Mouse (Mus musculus) embryonic stem cell, embryonic (primary cell): ENCODE results near the gene Uba2.
"Not testable (repeated sequence)": the region's sequence is repeated elsewhere in the genome, so short reads cannot be mapped to it uniquely, and the experiment has no call there.

Source experiments
- CTCF ChIA-PET, 4 experiments: fragments of 300-600 bp in 2 of 4; fragments of 350-600 bp in 2 of 4; sonication (Branson Sonifier 250); formaldehyde crosslinking; loops; one replicate each; lab custom pipeline; 2022; ENCODE audit warnings: inconsistent platforms in 2 of 4; lab: Charles Lee
- POLR2A ChIA-PET, 4 experiments: fragments of 300-600 bp in 2 of 4; fragments of 350-600 bp in 2 of 4; sonication (Branson Sonifier 250); formaldehyde crosslinking; loops; one replicate each; lab custom pipeline; 2022; ENCODE audit warnings: antibody characterized with exemption in 4 of 4, inconsistent platforms in 1 of 4; lab: Charles Lee

Uba2 gene

DNA sequence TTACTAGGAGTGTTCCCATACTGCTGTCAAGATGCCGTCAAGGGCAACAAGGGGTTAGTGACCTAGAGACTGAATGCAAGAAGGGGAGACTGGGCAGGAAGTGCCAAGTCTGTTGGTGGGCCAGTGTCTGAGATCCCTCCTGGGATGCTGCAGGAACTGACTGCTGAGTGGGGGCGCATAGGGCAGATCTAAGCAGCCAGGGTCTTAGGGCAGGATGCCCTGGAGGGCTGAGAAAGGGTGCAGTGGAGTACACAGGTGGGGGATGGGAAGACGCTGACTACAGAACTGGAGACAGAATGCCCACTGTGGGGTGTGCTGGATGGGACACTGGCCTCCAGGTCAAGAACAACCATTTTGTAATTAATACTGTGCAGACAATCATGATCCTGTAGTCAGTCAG, 14.4 kb upstream of the Uba2 start:
- CTCF ChIA-PET, result interaction anchor here in 2 of 4 experiments (0.8 to 1.7 kb wide), 5 partner anchors 12 to 19 kb away, joined by 3 to 8 read pairs (median 5); partner anchors contain the start of gene Uba2 (in 1 of the 2)
- POLR2A ChIA-PET, result interaction anchor here in 3 of 4 experiments (0.5 to 1.6 kb wide), 10 partner anchors 13 to 61 kb away, joined by 3 to 16 read pairs (median 4); partner anchors contain the start of gene Uba2 (in 2 of the 3)

DNA sequence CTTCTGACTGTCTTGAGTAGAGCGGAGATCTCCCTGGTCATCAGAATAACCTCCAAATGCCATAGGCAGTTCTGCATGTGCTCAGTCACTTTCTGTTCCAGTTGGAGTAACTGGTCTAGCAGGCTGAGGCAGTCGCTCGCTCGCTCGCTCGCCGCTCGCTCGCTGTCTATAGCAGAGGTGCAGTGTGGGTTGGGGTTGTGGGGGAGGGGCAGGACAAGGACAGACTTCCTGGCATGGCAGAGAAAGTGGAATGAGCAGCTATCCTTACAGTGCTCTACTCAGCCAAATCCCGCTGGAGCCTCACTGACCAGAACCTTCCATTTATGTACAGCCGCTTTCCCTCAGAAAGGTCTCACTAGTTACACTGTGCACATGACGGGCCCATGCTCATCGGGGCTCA, 14.0 kb upstream of the Uba2 start:
- POLR2A ChIA-PET, result interaction anchor here in 3 of 4 experiments (0.5 to 1.6 kb wide), 16 partner anchors 9 to 178 kb away, joined by 3 to 16 read pairs (median 4); partner anchors contain the start of gene Uba2 (in 3 of the 3)
- CTCF ChIA-PET, result interaction anchor here (0.6 to 1.7 kb wide), 10 partner anchors 11 to 195 kb away, joined by 3 to 13 read pairs (median 4); partner anchors contain the start of gene Uba2 (in 1 of the 4)

DNA sequence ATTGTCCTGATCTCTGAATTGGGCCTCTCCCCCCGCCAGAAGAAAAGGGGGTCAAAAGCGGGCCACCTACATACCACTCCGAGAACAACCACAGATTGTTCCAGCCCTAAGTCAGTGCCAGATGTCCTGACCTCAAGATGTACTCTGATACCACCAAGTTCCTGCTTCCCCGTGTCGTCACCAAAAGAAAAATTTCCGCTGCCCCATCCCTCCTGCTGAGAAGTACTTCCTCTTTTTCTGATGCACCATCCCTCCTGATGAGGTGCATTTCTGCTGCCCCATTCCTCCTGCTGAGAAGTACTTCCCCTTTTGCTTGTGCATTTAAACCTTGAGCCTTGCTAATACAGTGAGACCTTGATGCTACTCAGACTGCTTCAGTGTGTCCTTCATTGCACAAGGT, 6.8 kb upstream of the Uba2 start:
- CTCF ChIA-PET, result interaction anchor here in 1 of 4 experiments (0.5 kb wide), 1 partner anchor 10 kb away, joined by 3 read pairs; no protein-coding TSS in a partner anchor
- POLR2A ChIA-PET, result not testable (repeated sequence)

DNA sequence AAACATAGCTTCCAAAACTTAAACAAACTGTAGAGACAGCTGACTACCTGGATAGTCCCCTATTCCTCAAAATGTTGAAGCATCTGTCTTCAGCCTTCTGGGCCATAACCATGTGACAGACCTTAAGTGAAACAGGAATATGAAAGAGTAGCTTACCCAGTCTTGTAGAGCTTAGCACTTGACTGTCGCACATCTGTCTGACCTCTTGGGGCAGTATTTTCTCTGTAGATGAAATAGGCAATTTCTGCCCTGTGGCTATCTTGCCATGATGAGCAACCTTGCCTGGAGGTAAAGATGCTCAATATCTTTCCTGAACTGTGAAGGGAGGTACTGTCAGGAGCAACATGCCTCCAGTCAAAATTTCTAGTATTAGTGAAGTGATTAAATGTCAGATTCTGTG, 2.9 kb upstream of the Uba2 start:
- ChIA-PET CTCF (interaction anchor here in 2 of 4 experiments (0.6 to 0.8 kb wide), 2 partner anchors 11 to 73 kb away, joined by 3 to 5 read pairs; no protein-coding TSS in a partner anchor), POLR2A (interaction anchor here in 2 of 4 experiments (0.5 to 4.6 kb wide), 6 partner anchors 22 to 250 kb away, joined by 3 to 50 read pairs (median 4); partner anchors contain the start of gene Pdcd2l (in 1 of the 2))

DNA sequence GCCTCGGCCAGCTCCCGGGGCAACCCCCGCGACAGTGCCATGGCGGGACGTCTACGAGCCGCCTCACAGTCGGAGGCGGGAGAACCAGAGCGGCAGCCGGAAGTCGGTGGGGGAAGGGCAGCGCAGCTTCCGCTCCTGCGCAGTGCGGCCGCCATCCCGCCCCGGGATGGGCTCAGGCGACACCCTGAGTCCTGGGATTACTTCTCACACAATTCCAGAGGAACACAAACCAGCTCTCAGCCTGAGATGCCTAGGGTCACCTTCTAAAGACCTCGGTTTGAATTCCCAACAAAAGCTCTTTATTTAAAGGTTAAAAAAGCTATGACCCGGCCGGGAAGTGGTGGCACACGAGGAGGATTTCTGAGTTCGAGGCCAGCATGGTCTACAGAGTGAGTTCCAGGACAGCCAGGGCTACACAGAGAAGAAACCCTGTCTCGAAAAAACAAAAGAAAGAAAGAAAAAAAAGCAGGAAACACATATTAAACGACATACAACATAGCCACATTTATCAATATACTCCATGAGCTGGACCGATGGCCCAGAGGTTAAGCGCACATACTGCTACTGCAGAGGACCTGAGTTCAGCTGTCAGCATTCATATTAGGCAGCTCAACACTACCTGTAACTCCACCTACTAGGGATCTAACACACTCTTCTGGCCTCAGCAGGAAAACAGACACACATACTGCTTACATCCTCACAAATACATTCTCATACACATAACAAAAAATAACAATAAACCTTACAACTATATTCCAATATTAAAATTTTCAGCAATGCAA, 738 bp downstream of the Uba2 start:
- POLR2A ChIA-PET, result interaction anchor here (0.7 to 7.6 kb wide), 65 partner anchors 8 to 402 kb away, joined by 3 to 50 read pairs (median 5); partner anchors contain the start of genes Pdcd2l (in 4 of the 4), Gpi1 (in 3 of the 4) and Wtip (in 1 of the 4)
- CTCF ChIA-PET, result interaction anchor here in 2 of 4 experiments (0.5 to 2.0 kb wide), 8 partner anchors 15 to 304 kb away, joined by 3 to 8 read pairs (median 3); partner anchors contain the start of gene Pdcd2l (in 1 of the 2)

DNA sequence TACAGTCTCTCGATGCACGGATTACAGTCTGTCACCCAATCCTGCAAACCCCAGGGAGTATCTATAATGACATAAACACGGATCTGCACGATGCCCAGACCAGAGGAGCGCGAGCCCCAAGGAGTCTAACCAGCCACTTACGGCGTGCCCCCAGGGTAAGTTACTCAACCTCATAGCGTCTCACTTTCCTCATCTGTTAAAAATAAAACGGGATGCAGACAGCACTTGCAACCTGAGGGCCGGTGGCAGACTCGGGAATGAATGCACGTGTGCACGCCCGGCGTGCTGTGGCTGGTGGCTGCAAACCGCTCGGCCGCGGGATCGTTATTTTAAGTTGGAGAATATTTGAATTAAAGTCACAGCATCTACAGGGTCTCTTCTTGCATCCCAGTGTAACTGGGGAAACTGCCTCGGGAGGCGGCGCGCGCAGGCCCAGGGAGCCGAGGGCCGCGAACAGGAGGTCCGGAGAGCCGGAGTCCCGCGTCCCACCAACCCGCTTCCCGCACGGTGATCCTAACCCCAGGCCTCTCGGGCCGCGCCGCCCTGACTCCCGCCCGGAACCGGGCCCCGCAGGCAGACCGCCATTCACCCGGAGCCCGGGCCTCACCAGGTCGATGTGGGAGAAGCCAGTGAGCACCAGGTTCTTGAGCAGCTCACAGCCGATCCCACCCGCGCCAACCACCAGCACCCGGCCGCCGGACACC, 1.5 kb downstream of the Uba2 start:
- CTCF ChIA-PET, result interaction anchor here in 2 of 4 experiments (0.5 to 1.6 kb wide), 6 partner anchors 14 to 304 kb away, joined by 3 to 7 read pairs (median 3); partner anchors contain the start of gene Pdcd2l (in 1 of the 2)
- POLR2A ChIA-PET, result interaction anchor here (0.7 to 7.6 kb wide), 47 partner anchors 8 to 402 kb away, joined by 3 to 50 read pairs (median 5); partner anchors contain the start of genes Pdcd2l (in 4 of the 4), Gpi1 (in 2 of the 4) and Wtip (in 1 of the 4)

DNA sequence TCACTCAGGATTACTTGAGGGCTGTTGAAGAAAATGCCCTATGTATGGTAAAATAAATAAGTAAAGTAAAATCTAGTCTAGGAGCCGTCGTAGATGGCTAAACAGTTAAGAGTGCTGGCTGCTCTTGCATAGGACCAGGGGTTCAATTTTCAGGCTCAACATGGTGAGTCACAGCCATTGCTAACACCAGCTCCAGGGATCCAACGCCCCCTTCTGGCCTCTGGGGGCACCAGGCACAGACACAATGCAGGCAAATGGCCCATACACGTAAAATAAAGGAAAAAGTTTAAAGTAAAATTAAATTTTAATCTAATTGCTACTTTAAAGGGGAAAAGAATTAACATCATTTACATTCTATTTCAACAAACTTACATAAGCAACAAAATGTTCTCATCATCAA, 2.5 kb downstream of the Uba2 start:
- ChIA-PET POLR2A (interaction anchor here in 3 of 4 experiments (1.0 to 7.6 kb wide), 9 partner anchors 9 to 34 kb away, joined by 3 to 46 read pairs (median 4); partner anchors contain the start of gene Pdcd2l (in 2 of the 3)), CTCF (interaction anchor here (0.6 to 1.3 kb wide), 5 partner anchors 9 to 177 kb away, joined by 3 to 5 read pairs (median 3); partner anchors contain the start of gene Gpi1 (in 1 of the 4))

DNA sequence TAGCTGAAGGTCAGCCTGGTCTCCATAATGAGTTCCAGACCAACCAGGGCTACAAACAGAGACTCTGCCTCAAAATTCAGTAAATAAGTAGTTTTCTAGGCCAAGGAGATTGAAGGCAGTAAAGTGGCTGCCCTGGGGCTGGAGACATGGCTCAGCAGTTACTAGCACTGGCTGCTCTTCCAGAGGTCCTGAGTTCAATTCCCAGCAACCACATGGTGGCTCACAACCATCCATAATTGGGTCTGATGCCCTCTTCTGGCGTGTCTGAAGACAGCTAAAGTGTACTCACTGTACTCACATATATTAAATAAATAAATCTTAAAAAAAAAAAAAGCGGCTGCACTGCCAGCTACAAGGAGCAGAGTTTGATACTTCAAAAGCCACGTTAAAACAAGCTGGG, 3.4 kb downstream of the Uba2 start:
- ChIA-PET CTCF (interaction anchor here in 3 of 4 experiments (0.6 to 2.2 kb wide), 8 partner anchors 9 to 1279 kb away, joined by 3 to 8 read pairs (median 4); partner anchors contain the start of gene Gpi1 (in 1 of the 3)), POLR2A (interaction anchor here (0.6 to 7.6 kb wide), 14 partner anchors 8 to 104 kb away, joined by 3 to 46 read pairs (median 4); partner anchors contain the start of gene Pdcd2l (in 1 of the 4))

DNA sequence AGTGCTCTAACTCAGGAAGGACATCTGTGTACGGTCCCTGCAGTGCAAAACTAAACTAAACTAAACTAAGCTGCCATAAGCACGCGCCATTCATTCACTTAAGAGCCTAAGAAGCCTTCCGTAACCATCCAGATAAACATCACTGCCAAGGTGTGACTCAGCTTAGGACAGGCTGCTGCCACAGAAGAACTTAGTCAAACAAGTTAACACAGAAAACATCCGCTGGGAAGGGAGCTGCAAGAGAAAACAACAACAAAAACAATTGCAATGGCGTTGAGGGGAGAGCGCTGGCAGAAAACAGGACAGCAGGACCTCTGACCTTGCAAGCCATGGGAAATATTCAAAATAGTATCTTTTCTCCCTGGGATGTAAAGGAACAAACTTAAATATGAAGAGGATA, 4.7 kb downstream of the Uba2 start:
- CTCF ChIA-PET, result interaction anchor here (0.6 to 2.2 kb wide), 5 partner anchors 9 to 32 kb away, joined by 4 to 8 read pairs (median 6); partner anchors contain the start of gene Pdcd2l (in 1 of the 4)
- POLR2A ChIA-PET, result interaction anchor here (0.5 to 7.6 kb wide), 15 partner anchors 9 to 1262 kb away, joined by 3 to 46 read pairs (median 4); partner anchors contain the start of genes Gpi1 (in 1 of the 4) and Pdcd2l (in 1 of the 4)

DNA sequence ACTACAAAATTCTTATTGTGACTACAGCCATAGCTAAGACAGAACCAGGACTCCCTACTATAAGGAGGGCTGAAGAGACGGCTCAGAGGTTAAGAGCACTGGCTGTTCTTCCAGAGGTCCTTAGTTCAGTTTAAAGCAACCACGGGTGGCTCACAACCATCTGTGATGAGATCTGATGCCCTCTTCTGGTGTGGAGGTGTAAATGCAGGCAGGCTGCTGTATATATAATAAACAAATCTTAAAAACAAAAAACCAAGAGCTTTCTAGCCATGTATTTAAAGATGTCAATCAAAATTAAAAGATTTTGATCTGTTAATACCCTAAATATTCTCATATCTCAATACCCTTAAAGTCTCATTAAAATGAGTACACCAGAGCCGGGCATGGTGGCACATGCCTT, 10.2 kb downstream of the Uba2 start:
- POLR2A ChIA-PET, result interaction anchor here in 2 of 4 experiments (0.7 to 2.6 kb wide), 5 partner anchors 10 to 73 kb away, joined by 3 to 28 read pairs (median 4); partner anchors contain the start of gene Uba2 (in 1 of the 2)
- CTCF ChIA-PET, result no interaction called here

DNA sequence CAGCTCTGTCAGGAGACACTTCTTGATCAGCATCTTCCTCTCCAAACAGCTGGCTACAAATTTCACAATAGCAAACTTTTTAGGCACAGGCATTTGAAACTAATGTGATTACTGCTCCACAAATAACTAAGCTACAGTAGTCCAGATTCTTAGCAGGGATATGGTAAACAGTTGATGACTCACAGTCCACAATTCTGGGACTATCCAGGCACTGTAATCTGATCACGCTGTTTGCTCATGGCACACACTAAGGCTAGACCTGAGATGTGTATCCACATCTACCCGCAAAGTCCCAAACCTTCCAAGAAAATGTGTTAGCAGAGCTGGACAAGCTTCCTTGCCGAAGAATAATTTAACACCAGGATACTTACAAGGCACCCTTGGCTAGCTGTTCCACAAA, 11.4 kb downstream of the Uba2 start:
- ChIA-PET CTCF (interaction anchor here in 3 of 4 experiments (0.6 to 1.2 kb wide), 5 partner anchors 9 to 302 kb away, joined by 3 to 7 read pairs (median 3); no protein-coding TSS in a partner anchor), POLR2A (interaction anchor here in 3 of 4 experiments (0.6 to 2.7 kb wide), 11 partner anchors 8 to 72 kb away, joined by 3 to 20 read pairs (median 5); partner anchors contain the start of genes Uba2 (in 2 of the 3), Gpi1 (in 1 of the 3) and Pdcd2l (in 1 of the 3))

DNA sequence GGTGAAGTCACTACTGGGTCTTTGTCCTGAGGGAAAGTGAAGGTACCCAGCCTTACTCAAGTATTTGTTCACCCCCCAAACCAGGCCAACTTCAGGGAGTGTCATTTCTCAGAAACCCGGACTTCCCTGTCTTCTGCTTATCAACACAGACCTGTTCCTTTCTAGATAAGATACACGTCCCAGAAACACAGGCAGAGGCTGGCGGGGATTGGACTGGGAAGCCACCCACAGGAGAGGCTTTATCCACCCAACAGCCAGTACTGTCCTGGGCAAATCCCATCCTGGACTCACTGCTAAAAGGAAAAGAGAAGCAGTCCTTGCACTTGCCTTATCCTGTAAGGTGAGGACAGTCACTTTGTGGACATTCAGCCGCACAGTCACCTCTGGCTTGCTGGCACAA, 22.2 kb downstream of the Uba2 start:
- ChIA-PET POLR2A (interaction anchor here in 1 of 4 experiments (0.7 to 1.1 kb wide), 4 partner anchors 9 to 242 kb away, joined by 3 to 5 read pairs (median 4); partner anchors contain the start of gene Uba2), CTCF (interaction anchor here in 1 of 4 experiments (0.6 kb wide), 1 partner anchor 40 kb away, joined by 4 read pairs; no protein-coding TSS in a partner anchor)

DNA sequence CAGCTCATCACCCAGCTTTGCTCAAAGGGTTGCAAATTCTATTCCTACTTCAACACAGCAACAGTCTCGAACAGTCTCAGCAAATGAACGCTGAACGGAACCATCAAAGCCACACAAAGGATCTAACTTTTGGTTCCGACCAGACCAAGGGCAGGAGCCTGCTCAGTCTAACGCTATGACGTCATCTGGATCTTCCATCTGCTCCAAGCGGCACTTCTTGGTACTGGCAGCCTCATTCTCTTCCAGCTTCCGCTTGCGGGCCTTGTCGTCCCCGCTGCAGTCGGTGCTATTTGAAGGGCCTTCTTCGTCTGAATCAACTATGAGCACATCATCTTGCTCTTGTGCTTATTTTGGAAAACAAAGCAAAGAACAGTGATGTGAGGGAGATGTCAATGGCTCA, 28.3 kb downstream of the Uba2 start:
- ChIA-PET POLR2A (interaction anchor here (0.6 to 3.7 kb wide), 22 partner anchors 9 to 79 kb away, joined by 3 to 22 read pairs (median 3); partner anchors contain the start of genes Uba2 (in 2 of the 4) and Pdcd2l (in 1 of the 4)), CTCF (interaction anchor here in 1 of 4 experiments (1.0 to 1.1 kb wide), 2 partner anchors 14 to 55 kb away, joined by 3 read pairs; no protein-coding TSS in a partner anchor)

DNA sequence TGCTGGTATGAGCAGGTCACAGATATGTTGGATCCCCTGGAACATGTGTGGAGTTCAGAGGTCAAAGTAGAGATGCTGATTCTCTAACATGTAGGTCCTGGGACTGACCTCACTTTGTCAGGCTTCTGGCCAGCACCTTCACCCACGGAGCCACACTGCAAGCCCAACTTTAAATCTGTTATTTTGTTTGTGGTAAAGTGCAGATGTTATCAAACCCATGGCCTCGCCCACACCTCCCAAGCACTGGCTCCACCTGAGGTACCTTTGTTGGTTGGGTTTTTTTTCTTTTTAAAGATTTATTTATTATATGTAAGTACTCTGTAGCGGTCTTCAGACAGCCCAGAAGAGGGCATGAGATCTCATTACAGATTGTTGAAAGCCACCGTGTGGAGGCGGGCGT, 29.9 kb downstream of the Uba2 start:
- ChIA-PET POLR2A (interaction anchor here in 1 of 4 experiments (0.6 to 3.7 kb wide), 13 partner anchors 9 to 163 kb away, joined by 3 to 22 read pairs (median 4); partner anchors contain the start of gene Pdcd2l), CTCF (interaction anchor here in 1 of 4 experiments (0.6 kb wide), 1 partner anchor 87 kb away, joined by 4 read pairs; no protein-coding TSS in a partner anchor)

DNA sequence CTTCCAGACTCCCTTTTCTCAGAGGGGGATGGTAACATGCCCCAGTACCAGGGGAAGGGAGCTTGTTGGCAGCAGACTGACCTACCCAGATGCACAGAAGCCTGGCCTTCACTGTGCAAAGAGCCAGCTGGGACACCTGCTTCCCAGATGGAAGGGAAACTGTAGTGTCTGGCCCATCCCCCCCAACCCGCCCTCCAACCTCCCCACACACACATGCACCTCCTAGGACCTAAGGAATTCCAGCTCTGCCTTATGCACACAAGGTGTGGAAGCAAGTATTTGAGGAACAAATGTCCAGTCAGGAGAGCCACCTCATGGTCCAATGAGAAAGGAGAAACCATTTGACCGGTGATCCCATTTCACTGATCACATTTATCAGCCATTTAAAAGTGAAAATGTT, 35.1 kb downstream of the Uba2 start:
- POLR2A ChIA-PET, result interaction anchor here in 3 of 4 experiments (0.5 to 1.9 kb wide), 9 partner anchors 8 to 100 kb away, joined by 3 to 5 read pairs (median 4); partner anchors contain the start of genes Pdcd2l (in 1 of the 3) and Uba2 (in 1 of the 3)
- CTCF ChIA-PET, result no interaction called here

DNA sequence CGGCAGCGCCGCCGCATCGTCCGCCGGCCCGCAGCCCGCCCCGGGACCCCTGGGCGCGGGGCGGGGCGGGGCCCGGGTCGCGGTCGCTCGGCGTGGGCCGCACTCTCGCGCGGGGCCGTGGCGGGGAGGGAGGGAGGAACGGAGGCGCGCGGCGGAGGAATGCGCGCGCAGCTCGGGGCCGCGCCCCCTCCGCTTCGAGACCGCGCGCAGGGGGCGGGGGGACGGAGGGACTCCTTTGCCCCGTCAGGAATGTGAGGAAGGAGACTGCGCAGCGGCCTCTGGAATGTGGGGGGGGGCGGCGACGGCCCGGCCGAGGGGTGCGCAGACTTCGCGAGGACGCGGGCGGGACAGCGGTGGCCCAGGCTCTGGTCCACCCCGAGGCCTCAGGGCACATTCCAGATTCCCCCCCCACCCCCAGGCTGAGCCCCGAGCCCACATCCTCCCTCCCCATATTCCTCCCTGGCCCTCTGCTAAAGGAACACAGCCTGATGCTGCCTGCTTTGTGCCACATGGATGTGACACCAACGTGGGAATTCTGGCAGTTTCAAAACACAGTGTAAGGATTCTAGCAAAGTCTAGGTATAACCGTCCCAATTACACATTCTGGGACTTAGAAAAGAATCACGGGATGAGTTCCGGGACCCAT, 36.2 kb downstream of the Uba2 start, which contains the start of gene Wtip:
Gene Wtip, minus strand, starts transcription at position 152 of the 646 bp plus-strand sequence.
- ChIA-PET POLR2A (interaction anchor here in 2 of 4 experiments (0.6 to 1.0 kb wide), 4 partner anchors 36 to 256 kb away, joined by 3 to 4 read pairs (median 4); partner anchors contain the start of gene Uba2 (in 1 of the 2)), CTCF (interaction anchor here in 1 of 4 experiments (0.6 kb wide), 1 partner anchor 10 kb away, joined by 4 read pairs; no protein-coding TSS in a partner anchor)
